1 mouse cellular context compared by ENCODE assay signal in the genomic region with DNA sequence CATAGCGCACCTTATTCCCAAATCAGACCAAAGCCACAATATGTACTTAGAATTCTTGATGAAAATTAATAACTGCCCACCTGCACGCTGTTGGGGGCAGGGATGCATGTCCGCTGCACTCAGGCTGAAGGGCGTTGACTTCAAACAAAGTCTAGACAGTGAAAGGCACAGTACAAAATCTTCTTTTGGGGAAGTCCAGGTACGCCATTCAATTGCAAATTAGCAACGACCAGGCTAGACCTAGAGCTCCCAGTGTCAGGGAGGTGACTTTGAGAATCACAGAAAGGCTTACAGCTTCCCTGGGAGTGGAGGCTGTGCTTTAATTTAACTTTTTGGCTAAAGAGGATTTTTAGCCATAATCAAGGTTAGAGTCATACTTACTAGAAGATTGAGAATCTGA. TPM values are rescaled to one million over a fixed set of nuclear protein-coding genes. Genes with fewer than 3 reads are reported as not detected.
"Had no signal": no experiment of that assay in that cellular context is flagged by ENCODE, and none has a peak within 500 bp of the region (broad histone marks: within the 10 kb centered on the region; RNA-seq: fewer than 3 reads in every experiment).

No protein-coding gene starts in this region.

RNA-seq across cellular contexts. Expression of gene Nlrc4, which starts 11.2 kb away (rescaled TPM):
- polyA plus RNA-seq: erythroblast, embryonic 14.5 days had no signal
